Mouse (Mus musculus) macrophage (primary cell): ENCODE measurements around the gene Szt2. TPM values are rescaled to one million over a fixed set of nuclear protein-coding genes. Genes with fewer than 3 reads are reported as not detected.

Source experiments
- H3K27ac ChIP-seq: fragments of 350-480 bp; formaldehyde crosslinking; 2 replicates; pipeline ENCODE4 v1.9.0; 2021
- H3K36me3 ChIP-seq: fragments of 350-480 bp; formaldehyde crosslinking; 2 replicates; pipeline ENCODE4 v1.9.0; 2021; ENCODE audit errors: inconsistent target
- H3K4me3 ChIP-seq: fragments of 350-480 bp; formaldehyde crosslinking; 2 replicates; pipeline ENCODE4 v1.9.0; 2021; ENCODE audit errors: inconsistent target
- H3K79me2 ChIP-seq: fragments of 350-480 bp; formaldehyde crosslinking; 2 replicates; pipeline ENCODE4 v1.9.0; 2021; ENCODE audit errors: inconsistent target
- WGBS: methylation state at CpG from one replicate; pipeline ENCODE4 v1.1.7; 2026; ENCODE audit warnings: inconsistent platforms; ENCODE audit not compliant: missing documents; 5-methylcytosine and 5-hydroxymethylcytosine counted together
- polyA plus RNA-seq: library from polyadenylated mRNA; stranded (reverse); fragments of 250-400 nt; gene quantifications from 3 replicates; pipeline ENCODE4 v1.2.4, GENCODE M21; 2018; ENCODE audit warnings: inconsistent platforms

Szt2 gene
- polyA plus RNA-seq, 1 experiment from 2014 or later, result 3.0 TPM

DNA sequence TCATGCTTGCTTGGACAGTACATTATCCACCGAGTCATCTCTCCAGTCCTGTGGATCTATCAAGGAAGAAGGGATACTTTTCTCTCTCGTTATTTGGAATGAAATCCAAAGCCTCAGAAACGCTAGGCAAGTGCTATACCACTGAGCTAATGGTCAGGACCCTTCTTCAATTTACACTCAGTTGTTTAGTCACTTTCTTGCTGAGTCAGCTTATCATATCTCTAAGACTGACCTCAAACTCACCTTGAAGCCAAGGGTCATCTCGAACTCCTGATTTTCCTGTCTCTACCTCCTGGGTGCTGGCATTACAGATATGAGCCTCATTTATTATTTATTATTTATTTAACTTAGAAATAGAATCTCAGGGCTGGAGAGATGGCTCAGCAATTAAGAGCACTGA is 92.4 kb downstream of the Szt2 start:
- 96% methylated on average over 4 of the region's 4 CpGs for WGBS
- Histone ChIP-seq H3K79me2 (no peaks in the 10 kb centered on the region), H3K27ac (no peak overlapping the region), H3K4me3 (no peak overlapping the region), H3K36me3 (no peaks in the 10 kb centered on the region)

DNA sequence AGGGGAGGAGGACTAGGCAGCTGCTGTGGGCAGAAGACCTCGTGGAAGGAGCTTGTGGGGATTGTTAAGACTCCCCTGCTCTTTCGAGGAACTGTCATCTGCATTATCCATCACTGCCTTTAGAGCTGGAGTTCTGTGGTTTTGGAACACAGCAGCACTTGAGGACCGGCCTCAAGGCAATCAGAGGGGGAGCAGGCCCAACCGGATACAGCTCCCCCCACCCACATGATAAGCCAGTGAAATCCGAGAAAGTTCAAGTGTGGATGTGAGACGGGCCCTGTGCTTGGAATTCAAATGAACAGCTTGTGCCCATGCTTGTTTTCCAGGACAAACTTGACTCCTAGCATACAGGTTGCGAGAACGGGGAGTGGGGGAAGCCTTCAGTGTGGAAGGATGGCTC is 93.8 kb downstream of the Szt2 start:
- no peaks in the 10 kb centered on the region for H3K79me2 ChIP-seq
- H3K4me3 ChIP-seq, result no peak overlapping the region
- 71% methylated on average over 5 of the region's 8 CpGs for WGBS
- H3K27ac ChIP-seq, result no peak overlapping the region
- H3K36me3 ChIP-seq, result no peaks in the 10 kb centered on the region

Other genes starting within 250 kb of the Szt2 start
- 21.9 to 31.1 TPM (median 25.1 TPM) in 3 replicates for gene Kdm4a, start 229.2 kb downstream of the Szt2 start, polyA plus RNA-seq
- gene Ptprf, start 117.9 kb downstream of the Szt2 start, polyA plus RNA-seq, result 0.07 to 0.56 TPM (median 0.34 TPM) in 3 replicates
- 69.4 to 89.5 TPM (median 85.4 TPM) in 3 replicates for gene Med8, start 64 bp upstream of the Szt2 start, polyA plus RNA-seq
- gene Elovl1, start 18.8 kb upstream of the Szt2 start, polyA plus RNA-seq, result 152 to 208 TPM (median 177 TPM) in 3 replicates
- 0.63 to 3.8 TPM (median 2.6 TPM) in 3 replicates for gene Cdc20, start 28.1 kb upstream of the Szt2 start, polyA plus RNA-seq
- gene Mpl, start 48.2 kb upstream of the Szt2 start, polyA plus RNA-seq, result 0.26 TPM in 1 of 3 replicates, not detected in the others
- not detected in 3 replicates for gene Tie1, start 80.8 kb upstream of the Szt2 start, polyA plus RNA-seq
- gene 2610528J11Rik, start 117.7 kb upstream of the Szt2 start, polyA plus RNA-seq, result not detected in 3 replicates
- not detected in 3 replicates for gene Tmem125, start 134.8 kb upstream of the Szt2 start, polyA plus RNA-seq
- not detected in 3 replicates for gene Cfap57, start 211.5 kb upstream of the Szt2 start, polyA plus RNA-seq
- 26.7 to 58.3 TPM (median 41.6 TPM) in 3 replicates for gene Ebna1bp2, start 211.5 kb upstream of the Szt2 start, polyA plus RNA-seq
- gene Olfr62, start 249.7 kb upstream of the Szt2 start, polyA plus RNA-seq, result not detected in 3 replicates